Mouse (Mus musculus): ENCODE results near the gene Lrrn2. TPM values are rescaled to one million over a fixed set of nuclear protein-coding genes. Genes with fewer than 3 reads are reported as not detected.

Gene Lrrn2
- polyA plus RNA-seq, 1 experiment from 2014 or later, result 7.0 TPM

GRCm38 (mm10) chr1:132947811-132948210 is 67.7 kb downstream of the Lrrn2 start:
- H3K4me2 ChIP-seq (ENCODE audit: low read depth, low read length), result no peak overlapping the region
- H3K4me1 ChIP-seq (ENCODE audit: control insufficient read depth, insufficient read depth, low read length), result no peaks in the 10 kb centered on the region
- H3K27me3 ChIP-seq (replicated peaks; ENCODE audit: control insufficient read depth, insufficient read depth, low read length), result no peaks in the 10 kb centered on the region
- H3K9me3 ChIP-seq (ENCODE audit: control insufficient read depth, low read length), result no peaks in the 10 kb centered on the region
- DNase-seq (ENCODE audit: low spot score) (no peak), ATAC-seq (ENCODE audit: low read depth) (no peak)
- H3K36me3 ChIP-seq (ENCODE audit: control insufficient read depth, insufficient read depth, low read length), result no peaks in the 10 kb centered on the region
- no peak overlapping the region for H3K4me3 ChIP-seq (ENCODE audit: low read depth, low read length)
- H3K27ac ChIP-seq (replicated peaks; ENCODE audit: low read depth, low read length), result no peak overlapping the region
- WGBS, result 58% methylated on average over 7 of the region's 7 CpGs
- no peak overlapping the region for H3K9ac ChIP-seq (ENCODE audit: low read depth, low read length)

GRCm38 (mm10) chr1:132956809-132957208 is 76.7 kb downstream of the Lrrn2 start:
- H3K4me3 ChIP-seq (ENCODE audit: low read depth, low read length), result no peak overlapping the region
- no peaks in the 10 kb centered on the region for H3K4me1 ChIP-seq (ENCODE audit: control insufficient read depth, insufficient read depth, low read length)
- ATAC-seq (ENCODE audit: low read depth) (no peak), DNase-seq (ENCODE audit: low spot score) (no peak)
- no peak overlapping the region for H3K4me2 ChIP-seq (ENCODE audit: low read depth, low read length)
- H3K27me3 ChIP-seq (replicated peaks; ENCODE audit: control insufficient read depth, insufficient read depth, low read length), result no peaks in the 10 kb centered on the region
- H3K36me3 ChIP-seq (ENCODE audit: control insufficient read depth, insufficient read depth, low read length), result no peaks in the 10 kb centered on the region
- no peaks in the 10 kb centered on the region for H3K9me3 ChIP-seq (ENCODE audit: control insufficient read depth, low read length)
- WGBS, result 77% methylated on average over 5 of the region's 5 CpGs
- H3K9ac ChIP-seq (ENCODE audit: low read depth, low read length), result no peak overlapping the region
- H3K27ac ChIP-seq (replicated peaks; ENCODE audit: low read depth, low read length), result no peak overlapping the region

GRCm38 (mm10) chr1:132961751-132962150 is 81.7 kb downstream of the Lrrn2 start:
- H3K27ac ChIP-seq (replicated peaks; ENCODE audit: low read depth, low read length), result no peak overlapping the region
- WGBS, result 75% methylated on average over 3 of the region's 3 CpGs
- H3K27me3 ChIP-seq (replicated peaks; ENCODE audit: control insufficient read depth, insufficient read depth, low read length), result no peaks in the 10 kb centered on the region
- no peaks in the 10 kb centered on the region for H3K36me3 ChIP-seq (ENCODE audit: control insufficient read depth, insufficient read depth, low read length)
- H3K9ac ChIP-seq (ENCODE audit: low read depth, low read length), result no peak overlapping the region
- no peak overlapping the region for H3K4me3 ChIP-seq (ENCODE audit: low read depth, low read length)
- H3K4me1 ChIP-seq (ENCODE audit: control insufficient read depth, insufficient read depth, low read length), result no peaks in the 10 kb centered on the region
- no peak for ATAC-seq (ENCODE audit: low read depth)
- no peaks in the 10 kb centered on the region for H3K9me3 ChIP-seq (ENCODE audit: control insufficient read depth, low read length)
- DNase-seq (ENCODE audit: low spot score), result no peak
- H3K4me2 ChIP-seq (ENCODE audit: low read depth, low read length), result no peak overlapping the region

GRCm38 (mm10) chr1:132964106-132964505 is 84.0 kb downstream of the Lrrn2 start:
- Histone ChIP-seq H3K9me3 (ENCODE audit: control insufficient read depth, low read length) (no peaks in the 10 kb centered on the region), H3K4me1 (ENCODE audit: control insufficient read depth, insufficient read depth, low read length) (no peaks in the 10 kb centered on the region), H3K4me2 (ENCODE audit: low read depth, low read length) (no peak overlapping the region), H3K27ac (replicated peaks; ENCODE audit: low read depth, low read length) (no peak overlapping the region), H3K36me3 (ENCODE audit: control insufficient read depth, insufficient read depth, low read length) (no peaks in the 10 kb centered on the region), H3K9ac (ENCODE audit: low read depth, low read length) (no peak overlapping the region), H3K27me3 (replicated peaks; ENCODE audit: control insufficient read depth, insufficient read depth, low read length) (no peaks in the 10 kb centered on the region), H3K4me3 (ENCODE audit: low read depth, low read length) (no peak overlapping the region)
- ATAC-seq (ENCODE audit: low read depth) (no peak), DNase-seq (ENCODE audit: low spot score) (no peak)
- 85% methylated on average over 2 of the region's 2 CpGs for WGBS

GRCm38 (mm10) chr1:132964691-132965090 is 84.6 kb downstream of the Lrrn2 start:
- H3K27ac ChIP-seq (replicated peaks; ENCODE audit: low read depth, low read length), result no peak overlapping the region
- ATAC-seq (ENCODE audit: low read depth) (no peak), DNase-seq (ENCODE audit: low spot score) (no peak)
- no peaks in the 10 kb centered on the region for H3K27me3 ChIP-seq (replicated peaks; ENCODE audit: control insufficient read depth, insufficient read depth, low read length)
- H3K4me3 ChIP-seq (ENCODE audit: low read depth, low read length), result no peak overlapping the region
- WGBS, result 82% methylated on average over 4 of the region's 4 CpGs
- H3K9ac ChIP-seq (ENCODE audit: low read depth, low read length), result no peak overlapping the region
- H3K4me2 ChIP-seq (ENCODE audit: low read depth, low read length), result no peak overlapping the region
- no peaks in the 10 kb centered on the region for H3K36me3 ChIP-seq (ENCODE audit: control insufficient read depth, insufficient read depth, low read length)
- no peaks in the 10 kb centered on the region for H3K4me1 ChIP-seq (ENCODE audit: control insufficient read depth, insufficient read depth, low read length)
- no peaks in the 10 kb centered on the region for H3K9me3 ChIP-seq (ENCODE audit: control insufficient read depth, low read length)

- 20% methylated on average over 6 of the region's 6 CpGs for WGBS
- Histone ChIP-seq H3K4me3 (ENCODE audit: low read depth, low read length) (no peak overlapping the region), H3K36me3 (ENCODE audit: control insufficient read depth, insufficient read depth, low read length) (no peaks in the 10 kb centered on the region), H3K27ac (replicated peaks; ENCODE audit: low read depth, low read length) (no peak overlapping the region), H3K4me1 (ENCODE audit: control insufficient read depth, insufficient read depth, low read length) (no peaks in the 10 kb centered on the region), H3K9me3 (ENCODE audit: control insufficient read depth, low read length) (0 out of 2 replicates have a peak, but pooled peaks cover 5% of the 10 kb centered on the region), H3K9ac (ENCODE audit: low read depth, low read length) (no peak overlapping the region), H3K4me2 (ENCODE audit: low read depth, low read length) (no peak overlapping the region), H3K27me3 (replicated peaks; ENCODE audit: control insufficient read depth, insufficient read depth, low read length) (no peaks in the 10 kb centered on the region)
- DNase-seq (ENCODE audit: low spot score) (peak; percentile 19), ATAC-seq (ENCODE audit: low read depth) (no peak)
Observed at GRCm38 (mm10) chr1:132968659-132969058, 88.6 kb downstream of the Lrrn2 start.

- no peaks in the 10 kb centered on the region for H3K9me3 ChIP-seq (ENCODE audit: control insufficient read depth, low read length)
- no peak overlapping the region for H3K9ac ChIP-seq (ENCODE audit: low read depth, low read length)
- ATAC-seq (ENCODE audit: low read depth), result no peak
- peaks cover 26% of the 10 kb centered on the region for H3K36me3 ChIP-seq (ENCODE audit: control insufficient read depth, insufficient read depth, low read length)
- H3K27me3 ChIP-seq (replicated peaks; ENCODE audit: control insufficient read depth, insufficient read depth, low read length), result no peaks in the 10 kb centered on the region
- H3K4me2 ChIP-seq (ENCODE audit: low read depth, low read length), result no peak overlapping the region
- DNase-seq (ENCODE audit: low spot score), result no peak
- no peak overlapping the region for H3K4me3 ChIP-seq (ENCODE audit: low read depth, low read length)
- H3K27ac ChIP-seq (replicated peaks; ENCODE audit: low read depth, low read length), result no peak overlapping the region
- 79% methylated on average over 1 of the region's 1 CpGs for WGBS
- H3K4me1 ChIP-seq (ENCODE audit: control insufficient read depth, insufficient read depth, low read length), result no peaks in the 10 kb centered on the region
Observed at GRCm38 (mm10) chr1:132977402-132977801, 97.3 kb downstream of the Lrrn2 start.

GRCm38 (mm10) chr1:132981232-132981631 is 101.2 kb downstream of the Lrrn2 start:
- Histone ChIP-seq H3K9ac (ENCODE audit: low read depth, low read length) (no peak overlapping the region), H3K4me2 (ENCODE audit: low read depth, low read length) (no peak overlapping the region), H3K4me3 (ENCODE audit: low read depth, low read length) (no peak overlapping the region), H3K27me3 (replicated peaks; ENCODE audit: control insufficient read depth, insufficient read depth, low read length) (no peaks in the 10 kb centered on the region), H3K4me1 (ENCODE audit: control insufficient read depth, insufficient read depth, low read length) (no peaks in the 10 kb centered on the region), H3K9me3 (ENCODE audit: control insufficient read depth, low read length) (no peaks in the 10 kb centered on the region), H3K27ac (replicated peaks; ENCODE audit: low read depth, low read length) (no peak overlapping the region), H3K36me3 (ENCODE audit: control insufficient read depth, insufficient read depth, low read length) (peaks cover 54% of the 10 kb centered on the region)
- no peak for DNase-seq (ENCODE audit: low spot score)
- no peak for ATAC-seq (ENCODE audit: low read depth)
- WGBS, result 93% methylated on average over 6 of the region's 6 CpGs

- H3K4me1 ChIP-seq (ENCODE audit: control insufficient read depth, insufficient read depth, low read length), result no peaks in the 10 kb centered on the region
- peak; percentile 57 for DNase-seq (ENCODE audit: low spot score)
- no peak overlapping the region for H3K4me3 ChIP-seq (ENCODE audit: low read depth, low read length)
- no peak overlapping the region for H3K4me2 ChIP-seq (ENCODE audit: low read depth, low read length)
- no peaks in the 10 kb centered on the region for H3K27me3 ChIP-seq (replicated peaks; ENCODE audit: control insufficient read depth, insufficient read depth, low read length)
- WGBS, result 59% methylated on average over 7 of the region's 7 CpGs
- no peak overlapping the region for H3K9ac ChIP-seq (ENCODE audit: low read depth, low read length)
- H3K27ac ChIP-seq (replicated peaks; ENCODE audit: low read depth, low read length), result no peak overlapping the region
- no peaks in the 10 kb centered on the region for H3K9me3 ChIP-seq (ENCODE audit: control insufficient read depth, low read length)
- H3K36me3 ChIP-seq (ENCODE audit: control insufficient read depth, insufficient read depth, low read length), result peaks cover 65% of the 10 kb centered on the region
- peak; percentile 70 for ATAC-seq (ENCODE audit: low read depth)
Observed at GRCm38 (mm10) chr1:132982728-132983127, 102.7 kb downstream of the Lrrn2 start.
